Mouse (Mus musculus) thymus, adult 2 months (tissue): ENCODE data around the gene Braf. TPM values are rescaled to one million over a fixed set of nuclear protein-coding genes. Genes with fewer than 3 reads are reported as not detected.

Experiments used
- DNase-seq: peaks from one replicate; pipeline ENCODE4 v3.0.0; 2021
- H3K27ac ChIP-seq: fragments of 200-500 bp; 2 replicates; pipeline ENCODE4 v1.5.1; 2012; ENCODE audit warnings: low read length, control low read depth; ENCODE audit not compliant: control insufficient read depth, insufficient read depth
- H3K27me3 ChIP-seq: fragments of 200-500 bp; 2 replicates; pipeline ENCODE4 v1.6.1; 2012; ENCODE audit warnings: mild to moderate bottlenecking, low read length, moderate library complexity, mixed read lengths; ENCODE audit not compliant: control insufficient read depth, insufficient read depth
- H3K36me3 ChIP-seq: fragments of 200-500 bp; 2 replicates; pipeline ENCODE4 v1.6.1; 2012; ENCODE audit warnings: mild to moderate bottlenecking, low read length, moderate library complexity; ENCODE audit not compliant: control insufficient read depth, insufficient read depth
- H3K4me1 ChIP-seq: fragments of 200-500 bp; replicated peaks from 2 replicates; pipeline ENCODE4 v1.6.1; 2012; ENCODE audit warnings: low read length; ENCODE audit not compliant: control insufficient read depth, insufficient read depth
- H3K4me3 ChIP-seq: fragments of 200-500 bp; 2 replicates; pipeline ENCODE4 v1.5.1; 2012; ENCODE audit warnings: mild to moderate bottlenecking, low read length, control low read depth, moderate library complexity; ENCODE audit not compliant: control insufficient read depth, insufficient read depth
- CTCF ChIP-seq: fragments of 200-500 bp; IDR thresholded peaks from 2 replicates; pipeline ENCODE4 v1.5.1; 2012; ENCODE audit warnings: mild to moderate bottlenecking, control low read depth, low read length, moderate library complexity, borderline replicate concordance; ENCODE audit not compliant: control insufficient read depth, poor library complexity, insufficient read depth; ENCODE audit errors: extremely low read depth
- POLR2A ChIP-seq: fragments of 200-500 bp; IDR thresholded peaks from 2 replicates; pipeline ENCODE4 v1.6.1; 2012; ENCODE audit warnings: mild to moderate bottlenecking, low read length, control low read depth, moderate library complexity; ENCODE audit not compliant: control insufficient read depth, poor library complexity, insufficient read depth; ENCODE audit errors: extremely low read depth
- WGBS: fragments of 180-500 bp; shearing (Covaris S2); methylation state at CpG from one replicate; pipeline ENCODE4 v1.1.7; 2018; 5-methylcytosine and 5-hydroxymethylcytosine counted together
- polyA plus RNA-seq: library from polyadenylated mRNA; depleted of rRNA; stranded (reverse); fragments of >200 nt; gene quantifications from 2 replicates; pipeline ENCODE4 v1.2.3, GENCODE M21; 2012

Braf gene
- polyA plus RNA-seq, 1 experiment, result 15.5 TPM

DNA sequence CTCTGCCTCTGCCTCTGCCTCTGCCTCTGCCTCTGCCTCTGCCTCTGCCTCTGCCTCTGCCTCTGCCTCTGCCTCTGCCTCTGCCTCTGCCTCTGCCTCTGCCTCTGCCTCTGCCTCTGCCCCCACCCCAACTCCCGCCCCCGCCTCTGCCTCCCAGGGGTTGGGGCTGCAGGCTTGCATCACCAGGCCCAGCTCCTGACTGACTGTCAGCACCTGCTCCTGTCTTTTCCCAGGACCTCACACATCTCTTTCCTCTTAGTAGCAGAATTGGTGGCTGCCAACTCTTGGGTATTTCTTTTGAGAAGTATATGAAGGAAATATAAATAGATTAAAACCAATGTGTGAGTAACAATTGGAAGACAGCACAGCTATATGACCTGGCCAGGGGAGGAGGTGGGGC lies 144.7 kb downstream of the Braf start:
- no peaks in the 10 kb centered on the region for H3K27me3 ChIP-seq
- TF ChIP-seq POLR2A, result no peak
- TF ChIP-seq CTCF, result no peak
- DNase-seq, result no peak
- H3K36me3 ChIP-seq, result peaks cover 3% of the 10 kb centered on the region; the same call in 1 of the 2 replicates
- H3K4me1 ChIP-seq, result 0 out of 2 replicates have a peak, but pooled peaks cover 2% of the 10 kb centered on the region
- H3K27ac ChIP-seq, result no peak overlapping the region
- 85% methylated on average over 2 of the region's 2 CpGs for WGBS
- H3K4me3 ChIP-seq, result no peak overlapping the region

DNA sequence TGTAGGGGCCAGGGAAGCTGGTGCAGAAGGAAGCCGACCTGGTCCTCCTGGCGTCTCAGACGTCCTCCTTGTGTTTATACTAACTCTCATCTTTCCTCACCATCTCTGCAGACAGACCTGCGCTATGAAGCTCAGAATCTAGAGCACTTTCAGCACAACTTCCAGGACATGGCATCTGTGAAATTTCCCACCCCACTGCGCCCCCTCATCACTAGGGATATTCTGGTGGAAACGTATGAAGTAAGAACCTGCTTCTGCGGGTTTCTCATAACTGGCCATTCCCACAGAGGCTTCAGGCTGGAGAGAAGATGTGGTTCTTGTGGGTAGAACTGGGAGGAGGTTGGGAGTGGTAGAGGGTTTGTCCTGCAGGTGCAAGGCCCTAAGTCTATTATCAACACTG lies 145.7 kb downstream of the Braf start:
- Histone ChIP-seq H3K27me3 (no peaks in the 10 kb centered on the region), H3K4me3 (no peak overlapping the region), H3K36me3 (peaks cover 3% of the 10 kb centered on the region; the same call in 1 of the 2 replicates), H3K4me1 (peaks cover 9% of the 10 kb centered on the region), H3K27ac (no peak overlapping the region)
- no peak for TF ChIP-seq POLR2A
- WGBS, result 88% methylated on average over 7 of the region's 7 CpGs
- no peak for DNase-seq

DNA sequence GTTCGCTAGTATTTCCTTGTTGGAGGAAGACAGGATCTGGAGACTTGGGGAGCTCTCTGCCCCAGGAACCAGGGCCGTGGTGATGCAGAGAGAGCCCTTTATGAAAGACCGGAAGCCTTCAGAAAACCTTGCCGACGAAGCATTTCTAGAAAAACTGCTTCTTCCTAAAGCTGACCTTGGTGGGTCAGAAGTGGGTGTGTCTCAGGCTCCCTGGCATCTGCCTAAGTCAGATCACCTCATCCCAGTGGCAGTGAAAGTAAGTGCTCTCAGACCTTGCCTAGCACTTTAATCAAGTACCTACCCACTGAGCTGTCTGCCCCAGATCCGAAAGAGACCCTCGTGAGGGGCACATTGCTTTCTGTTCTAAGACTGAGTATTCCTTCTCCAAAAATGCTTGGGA lies 150.3 kb downstream of the Braf start:
- WGBS, result 80% methylated on average over 7 of the region's 7 CpGs
- 0 out of 2 replicates have a peak overlapping the region, but pooled peaks have one; percentile 67 for H3K4me3 ChIP-seq

DNA sequence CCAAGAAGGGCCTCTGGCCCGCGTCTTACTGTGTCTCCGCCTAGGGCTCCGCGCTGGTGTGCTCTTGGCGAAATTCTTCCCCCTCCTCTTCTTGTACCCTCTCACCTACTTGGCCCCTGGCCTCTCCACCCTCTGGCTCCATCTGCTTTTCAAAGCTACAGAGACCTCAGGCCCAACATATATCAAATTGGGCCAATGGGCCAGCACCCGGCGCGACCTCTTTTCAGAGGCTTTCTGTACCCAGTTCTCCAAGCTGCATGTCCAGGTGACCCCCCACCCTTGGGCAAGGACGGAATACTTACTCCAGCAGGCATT lies 150.8 kb downstream of the Braf start:
- no peak overlapping the region for H3K27ac ChIP-seq
- 59% methylated on average over 10 of the region's 10 CpGs for WGBS
- peaks cover under 1% of the 10 kb centered on the region; the same call in 1 of the 2 replicates for H3K36me3 ChIP-seq
- H3K4me1 ChIP-seq, result peaks cover 13% of the 10 kb centered on the region
- H3K4me3 ChIP-seq, result peak overlapping the region; percentile 67
- no peak for TF ChIP-seq POLR2A
- no peak for TF ChIP-seq CTCF
- no peaks in the 10 kb centered on the region for H3K27me3 ChIP-seq
- DNase-seq, result peak; percentile 30

More for the DNA sequence above, 150.3 kb downstream of the Braf start:
- H3K36me3 ChIP-seq, result peaks cover 3% of the 10 kb centered on the region; the same call in 1 of the 2 replicates
- no peak for DNase-seq
- peaks cover 13% of the 10 kb centered on the region for H3K4me1 ChIP-seq
- TF ChIP-seq POLR2A, result no peak
- TF ChIP-seq CTCF, result no peak
- H3K27ac ChIP-seq, result no peak overlapping the region
- H3K27me3 ChIP-seq, result no peaks in the 10 kb centered on the region

DNA sequence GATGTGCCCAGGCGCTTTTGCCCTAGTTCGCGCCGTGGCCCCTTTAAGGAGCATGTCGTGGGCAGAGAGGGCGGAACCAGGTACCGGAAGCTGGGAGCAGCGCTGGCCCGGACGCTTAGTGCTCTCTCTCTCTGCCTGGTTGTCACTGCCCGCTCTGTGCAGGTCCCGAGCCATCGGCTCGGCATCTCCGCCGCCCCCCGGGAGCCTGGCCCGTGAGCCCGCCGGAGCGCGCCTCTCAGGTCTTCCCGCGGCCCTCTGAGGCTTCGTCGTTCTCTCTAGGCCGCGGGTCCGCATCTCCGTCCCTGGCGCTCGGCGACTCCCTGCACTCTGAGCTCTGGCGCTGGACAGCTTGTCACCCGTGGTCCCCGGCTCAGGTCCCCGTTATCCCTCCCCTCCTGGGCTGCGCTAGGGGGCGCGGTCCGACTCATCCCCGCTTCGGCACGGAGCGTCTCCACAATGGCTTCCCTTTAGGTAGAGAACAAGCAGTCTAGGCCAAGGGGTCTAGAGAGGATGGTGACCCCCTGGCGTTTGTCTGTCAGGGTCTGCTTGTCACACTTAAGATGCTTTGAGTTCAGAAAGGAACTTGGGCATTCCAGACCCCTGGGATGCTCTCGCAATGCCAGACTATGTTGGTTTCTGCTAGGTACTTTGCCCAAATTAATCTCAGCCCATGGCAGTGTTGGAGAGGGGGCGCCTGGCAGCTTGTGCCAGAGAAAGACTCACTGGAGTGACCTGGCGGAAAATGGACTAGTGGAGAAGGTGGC lies 151.3 kb downstream of the Braf start, which contains the start of gene Adck2:
Adck2 (plus strand) TSS at position 83 of the 764 bp plus-strand sequence.
- peak; percentile 81 for DNase-seq
- no peak within 1 kb of the TSS for H3K27ac ChIP-seq
- H3K4me3 ChIP-seq, result peak within 1 kb of the TSS; percentile 67
- no peaks in the 10 kb centered on the region for H3K36me3 ChIP-seq
- peaks cover 13% of the 10 kb centered on the region for H3K4me1 ChIP-seq
- H3K27me3 ChIP-seq, result no peaks in the 10 kb centered on the region
- TF ChIP-seq POLR2A (peak; percentile 49; the same call in 1 of the 2 replicates), CTCF (peak; percentile 47; the same call in 1 of the 2 replicates)
- WGBS, result 2% methylated on average over 49 of the region's 49 CpGs

DNA sequence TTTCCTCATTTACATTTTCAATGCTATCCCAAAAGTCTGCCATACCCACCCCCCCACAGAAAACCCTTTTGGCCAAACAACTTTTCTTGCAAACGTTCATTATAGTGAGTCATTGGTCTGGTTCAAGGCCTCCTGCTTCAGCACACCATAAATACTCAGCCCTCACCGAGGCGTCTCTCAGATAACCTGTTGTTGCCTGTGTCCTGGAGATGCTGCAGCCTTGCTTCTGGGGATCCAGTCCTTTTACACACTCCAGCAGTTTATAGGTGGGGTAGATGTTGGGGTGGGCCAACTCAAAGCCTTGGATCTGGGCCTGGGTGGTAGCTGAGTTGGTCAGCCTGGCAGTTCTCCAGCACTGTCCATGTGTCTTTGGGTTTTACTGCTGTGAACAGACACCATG lies 154.8 kb downstream of the Braf start:
- 87% methylated on average over 3 of the region's 3 CpGs for WGBS
- no peak for DNase-seq
- Histone ChIP-seq H3K4me3 (no peak overlapping the region), H3K36me3 (no peaks in the 10 kb centered on the region), H3K27ac (no peak overlapping the region), H3K27me3 (no peaks in the 10 kb centered on the region), H3K4me1 (peaks cover 10% of the 10 kb centered on the region)
- TF ChIP-seq POLR2A, result no peak
- no peak for TF ChIP-seq CTCF
